Mouse (Mus musculus): ENCODE data around the gene Olfr1317.

The Olfr1317 gene

GRCm38 (mm10) chr2:112140029-112140428 lies at the start of gene Olfr1317:
TSS of gene Olfr1317 (plus strand) at chr2:112140329.
- no peak for DNase-seq

GRCm38 (mm10) chr2:112096681-112097080 lies 43.4 kb upstream of the Olfr1317 start, which contains the start of gene Olfr1314:
TSS of gene Olfr1314 (minus strand) at chr2:112096781.
- DNase-seq: no peak

GRCm38 (mm10) chr2:112115340-112115739 lies 24.8 kb upstream of the Olfr1317 start, which contains the start of gene Olfr1315-ps1:
TSS of gene Olfr1315-ps1 (minus strand) at chr2:112115440.
- no peak for DNase-seq

GRCm38 (mm10) chr2:112134877-112135276 lies 5.3 kb upstream of the Olfr1317 start, which contains the start of gene Olfr1316:
TSS of gene Olfr1316 (minus strand) at chr2:112134977.
- no peak for DNase-seq

DNA sequence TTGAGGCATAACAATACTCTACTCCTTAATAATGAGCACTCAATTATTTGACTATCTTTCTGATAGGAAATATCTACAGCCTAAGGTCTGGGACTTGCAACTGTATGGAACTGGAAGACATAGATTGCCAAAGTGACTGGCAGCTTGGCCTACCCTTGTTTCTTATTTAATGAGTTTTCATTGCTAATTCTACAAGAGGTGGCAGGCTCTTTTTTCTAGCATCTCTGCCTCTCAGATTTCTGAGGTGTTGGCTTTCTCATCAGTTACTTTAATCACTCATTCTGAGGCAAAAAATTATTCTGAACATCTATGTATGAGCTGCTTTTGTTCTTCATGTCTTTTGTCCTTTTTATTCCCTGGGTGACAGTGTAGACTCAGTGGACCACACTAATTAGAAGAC lies 13.8 kb downstream of the Olfr1317 start, which contains the start of gene Olfr1318:
Gene Olfr1318, plus strand, starts transcription at position 301 of the 400 bp plus-strand sequence.
- DNase-seq: no peak
